Mouse (Mus musculus): ENCODE measurements around the gene Olfr146. TPM values are rescaled to one million over a fixed set of nuclear protein-coding genes. Genes with fewer than 3 reads are reported as not detected.

Olfr146 gene
- not detected for polyA plus RNA-seq (2015; fragmentation: Illumina TruSeq; extraction: RNeasy Lipid Tissue Mini Kit (QIAGEN cat#74804); ENCODE audit: insufficient read depth, low replicate concordance)

DNA sequence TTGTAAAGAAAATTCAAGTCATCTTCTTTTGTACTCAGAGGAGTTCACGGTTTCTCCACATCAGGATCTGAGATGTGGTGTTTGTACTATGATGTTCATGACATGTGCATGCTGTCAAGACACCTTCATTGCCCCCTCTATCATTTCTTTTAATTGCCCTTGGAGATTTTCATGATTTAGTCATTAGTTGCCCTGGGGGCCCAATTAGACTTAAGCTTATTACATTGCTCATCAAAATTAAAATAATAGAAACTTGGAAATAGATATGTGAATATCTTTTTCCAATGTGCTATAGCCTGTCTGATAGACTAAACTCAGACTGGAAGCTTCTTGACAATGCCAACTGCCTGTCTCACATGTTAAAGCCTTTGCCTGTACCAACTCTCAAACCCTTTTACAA lies at the start of gene Olfr146:
Olfr146 (minus strand) TSS at position 101 of the 400 bp plus-strand sequence.

DNA sequence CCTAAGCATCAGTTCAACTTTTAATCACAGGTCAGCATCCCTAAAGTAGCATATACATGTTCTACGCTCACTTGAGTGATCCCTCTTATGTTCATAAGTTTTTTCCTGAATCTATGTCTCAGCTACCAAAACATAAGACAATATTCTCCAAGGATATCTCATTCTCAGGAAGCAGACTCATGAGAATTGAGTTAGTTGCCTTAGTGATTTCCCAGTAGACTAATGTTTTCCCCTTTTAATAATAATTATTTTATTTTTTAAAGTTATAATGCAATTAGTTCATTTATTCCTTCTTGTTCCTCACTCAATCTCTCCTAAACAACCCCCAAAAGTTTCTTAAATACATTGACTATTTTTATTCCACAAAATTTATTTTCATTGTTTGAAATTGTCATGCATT lies 41.7 kb upstream of the Olfr146 start, which contains the start of gene Olfr937:
Olfr937 (minus strand) TSS at position 101 of the 400 bp plus-strand sequence.

GRCm38 (mm10) chr9:38999583-38999982 lies 23.6 kb downstream of the Olfr146 start, which contains the start of gene Olfr935:
Olfr935 (minus strand) TSS chr9:38999683.

DNA sequence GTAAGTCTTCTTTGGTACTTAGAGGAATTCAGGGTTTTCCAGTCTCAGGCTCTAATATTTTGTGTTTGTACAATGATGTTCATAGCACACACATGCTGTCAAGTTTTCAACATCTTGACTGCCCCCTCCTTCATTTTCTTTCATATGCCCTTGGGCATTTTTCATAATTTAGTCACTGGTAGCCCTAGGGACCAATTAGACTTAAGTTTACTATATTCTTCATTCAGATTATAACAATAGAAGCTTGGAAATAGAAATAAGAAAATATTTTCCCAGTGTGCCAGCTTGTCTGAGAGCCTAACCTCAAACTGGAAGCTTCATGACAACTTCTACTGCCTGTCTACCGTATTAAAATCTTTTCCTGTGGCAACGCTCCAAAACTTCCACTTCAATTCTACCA lies 35.0 kb downstream of the Olfr146 start, which contains the start of gene Olfr934:
Olfr934 (minus strand) TSS at position 101 of the 400 bp plus-strand sequence.

DNA sequence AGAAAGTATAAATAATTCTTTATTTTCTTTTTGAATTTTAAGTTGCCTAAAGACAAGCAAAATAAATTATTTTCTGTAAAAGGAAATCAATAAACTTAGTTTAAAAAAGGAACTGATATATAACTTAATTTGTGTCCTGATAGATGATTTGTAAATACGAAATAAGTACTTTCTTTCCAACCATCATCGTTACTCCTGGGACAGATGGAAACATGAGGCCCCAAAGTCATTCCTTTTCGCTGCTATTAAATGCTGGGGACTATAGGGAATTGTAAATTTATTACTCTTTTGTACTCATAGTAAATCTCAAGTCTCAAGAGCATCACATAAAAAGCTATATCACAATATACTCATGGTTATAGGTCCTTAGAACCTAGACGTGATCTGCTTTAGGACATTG lies 51.2 kb downstream of the Olfr146 start, which contains the start of gene Olfr933:
Olfr933 (plus strand) TSS at position 301 of the 400 bp plus-strand sequence.

Other genes starting within 250 kb of the Olfr146 start
- gene Olfr922, start 208.8 kb downstream of the Olfr146 start, polyA plus RNA-seq (2015; fragmentation: Illumina TruSeq; extraction: RNeasy Lipid Tissue Mini Kit (QIAGEN cat#74804); ENCODE audit: insufficient read depth, low replicate concordance), result not detected
- not detected for gene Olfr923, start 196.8 kb downstream of the Olfr146 start, polyA plus RNA-seq (2015; fragmentation: Illumina TruSeq; extraction: RNeasy Lipid Tissue Mini Kit (QIAGEN cat#74804); ENCODE audit: insufficient read depth, low replicate concordance)
- not detected for gene Olfr924, start 178.9 kb downstream of the Olfr146 start, polyA plus RNA-seq (2015; fragmentation: Illumina TruSeq; extraction: RNeasy Lipid Tissue Mini Kit (QIAGEN cat#74804); ENCODE audit: insufficient read depth, low replicate concordance)
- not detected for gene Olfr26, start 168.3 kb downstream of the Olfr146 start, polyA plus RNA-seq (2015; fragmentation: Illumina TruSeq; extraction: RNeasy Lipid Tissue Mini Kit (QIAGEN cat#74804); ENCODE audit: insufficient read depth, low replicate concordance)
- gene Olfr926, start 146.3 kb downstream of the Olfr146 start, polyA plus RNA-seq (2015; fragmentation: Illumina TruSeq; extraction: RNeasy Lipid Tissue Mini Kit (QIAGEN cat#74804); ENCODE audit: insufficient read depth, low replicate concordance), result not detected
- gene Olfr930, start 93.6 kb downstream of the Olfr146 start, polyA plus RNA-seq (2015; fragmentation: Illumina TruSeq; extraction: RNeasy Lipid Tissue Mini Kit (QIAGEN cat#74804); ENCODE audit: insufficient read depth, low replicate concordance), result not detected
- not detected for gene Olfr933, start 51.1 kb downstream of the Olfr146 start, polyA plus RNA-seq (2015; fragmentation: Illumina TruSeq; extraction: RNeasy Lipid Tissue Mini Kit (QIAGEN cat#74804); ENCODE audit: insufficient read depth, low replicate concordance)
- not detected for gene Olfr934, start 35.1 kb downstream of the Olfr146 start, polyA plus RNA-seq (2015; fragmentation: Illumina TruSeq; extraction: RNeasy Lipid Tissue Mini Kit (QIAGEN cat#74804); ENCODE audit: insufficient read depth, low replicate concordance)
- gene Olfr935, start 23.7 kb downstream of the Olfr146 start, polyA plus RNA-seq (2015; fragmentation: Illumina TruSeq; extraction: RNeasy Lipid Tissue Mini Kit (QIAGEN cat#74804); ENCODE audit: insufficient read depth, low replicate concordance), result not detected
- not detected for gene Olfr937, start 41.6 kb upstream of the Olfr146 start, polyA plus RNA-seq (2015; fragmentation: Illumina TruSeq; extraction: RNeasy Lipid Tissue Mini Kit (QIAGEN cat#74804); ENCODE audit: insufficient read depth, low replicate concordance)
- not detected for gene Olfr938, start 55.5 kb upstream of the Olfr146 start, polyA plus RNA-seq (2015; fragmentation: Illumina TruSeq; extraction: RNeasy Lipid Tissue Mini Kit (QIAGEN cat#74804); ENCODE audit: insufficient read depth, low replicate concordance)
- gene Olfr27, start 104.8 kb upstream of the Olfr146 start, polyA plus RNA-seq (2015; fragmentation: Illumina TruSeq; extraction: RNeasy Lipid Tissue Mini Kit (QIAGEN cat#74804); ENCODE audit: insufficient read depth, low replicate concordance), result not detected
- gene Olfr943, start 142.9 kb upstream of the Olfr146 start, polyA plus RNA-seq (2015; fragmentation: Illumina TruSeq; extraction: RNeasy Lipid Tissue Mini Kit (QIAGEN cat#74804); ENCODE audit: insufficient read depth, low replicate concordance), result not detected
- not detected for gene Olfr944, start 178.5 kb upstream of the Olfr146 start, polyA plus RNA-seq (2015; fragmentation: Illumina TruSeq; extraction: RNeasy Lipid Tissue Mini Kit (QIAGEN cat#74804); ENCODE audit: insufficient read depth, low replicate concordance)
- not detected for gene Olfr1537, start 226.6 kb upstream of the Olfr146 start, polyA plus RNA-seq (2015; fragmentation: Illumina TruSeq; extraction: RNeasy Lipid Tissue Mini Kit (QIAGEN cat#74804); ENCODE audit: insufficient read depth, low replicate concordance)

All from spleen, adult 10 weeks (tissue).